In genomic region chr2:160786333-160786732, GRCm38 (mm10) we compare ENCODE assay signal across 21 mouse cellular contexts. TPM values are rescaled to one million over a fixed set of nuclear protein-coding genes. Genes with fewer than 3 reads are reported as not detected.
DNase-seq lines count a peak whose midpoint lies in the region; ATAC-seq and TF ChIP-seq lines count a peak whose summit lies in the region.
"Had no signal": no experiment of that assay in that cellular context is flagged by ENCODE, and none has a peak within 500 bp of the region (broad histone marks: within the 10 kb centered on the region; RNA-seq: fewer than 3 reads in every experiment).

No protein-coding gene starts in this region.

- 69% methylated on average over 1 of the region's 1 CpGs for WGBS in forebrain, embryonic 13.5 days
- 80% methylated on average over 1 of the region's 1 CpGs for WGBS in forebrain, embryonic 10.5 days
- 25% methylated on average over 1 of the region's 1 CpGs for WGBS in kidney, adult 2 months
- 44% methylated on average over 1 of the region's 1 CpGs for WGBS in hindbrain, postnatal 0 days

- H3K9ac ChIP-seq in forebrain, embryonic 13.5 days: no peak overlapping the region
- H3K9ac ChIP-seq in hindbrain, postnatal 0 days (replicated peaks; ENCODE audit: low read length): 0 out of 2 replicates have a peak overlapping the region, but pooled peaks have one; percentile 21
- H3K9ac ChIP-seq: heart, embryonic 12.5 days; limb, embryonic 12.5 days; liver, embryonic 14.5 days; stomach, embryonic 15.5 days had no signal

- TF ChIP-seq CTCF in kidney, adult 2 months (conservative IDR thresholded peaks at IDR 0.05; ENCODE audit: insufficient read depth, insufficient read length, low read depth, low read length): no peak
- TF ChIP-seq CTCF in hindbrain, postnatal 0 days (IDR thresholded peaks at IDR 0.05; ENCODE audit: low read depth): no peak

- peak; percentile 65; the same call in 1 of the 2 replicates for ATAC-seq in forebrain, embryonic 13.5 days
- ATAC-seq in hindbrain, postnatal 0 days: peak; percentile 93
- ATAC-seq: activated CD4-positive, CD25-positive, alpha-beta regulatory T cell, adult 4 months; lung, postnatal 0 days had no signal

- H3K27ac ChIP-seq in forebrain, embryonic 13.5 days: no peak overlapping the region
- H3K27ac ChIP-seq in forebrain, embryonic 10.5 days: no peak overlapping the region
- peak overlapping the region; percentile 41; the same call in 1 of the 2 replicates for H3K27ac ChIP-seq in kidney, adult 2 months (ENCODE audit: insufficient read depth, low read depth, low read length)
- H3K27ac ChIP-seq in hindbrain, postnatal 0 days: peak overlapping the region; percentile 89
- H3K27ac ChIP-seq: limb, embryonic 12.5 days; liver, embryonic 14.5 days; stomach, embryonic 15.5 days had no signal

- H3K27me3 ChIP-seq in forebrain, embryonic 13.5 days: no peaks in the 10 kb centered on the region
- H3K27me3 ChIP-seq in forebrain, embryonic 10.5 days (ENCODE audit: poor library complexity, severe bottlenecking): no peaks in the 10 kb centered on the region
- no peaks in the 10 kb centered on the region for H3K27me3 ChIP-seq in kidney, adult 2 months (replicated peaks; ENCODE audit: control insufficient read depth, insufficient read depth, low read length)
- no peaks in the 10 kb centered on the region for H3K27me3 ChIP-seq in hindbrain, postnatal 0 days (ENCODE audit: insufficient read depth, low read length)
- H3K27me3 ChIP-seq: heart, embryonic 12.5 days; limb, embryonic 12.5 days; stomach, embryonic 15.5 days had no signal

- no peak overlapping the region for H3K4me3 ChIP-seq in forebrain, embryonic 13.5 days
- H3K4me3 ChIP-seq in forebrain, embryonic 10.5 days: no peak overlapping the region
- H3K4me3 ChIP-seq in kidney, adult 2 months (ENCODE audit: insufficient read depth, low read depth, low read length): no peak overlapping the region
- no peak overlapping the region for H3K4me3 ChIP-seq in hindbrain, postnatal 0 days (ENCODE audit: low read length)
- H3K4me3 ChIP-seq: heart, embryonic 12.5 days; limb, embryonic 12.5 days; megakaryocyte, embryonic 14.5 days; stomach, embryonic 15.5 days had no signal

- H3K9me3 ChIP-seq in forebrain, embryonic 13.5 days (replicated peaks): no peaks in the 10 kb centered on the region
- no peaks in the 10 kb centered on the region for H3K9me3 ChIP-seq in forebrain, embryonic 10.5 days
- no peaks in the 10 kb centered on the region for H3K9me3 ChIP-seq in hindbrain, postnatal 0 days (ENCODE audit: low read length)
- H3K9me3 ChIP-seq: limb, embryonic 12.5 days; stomach, embryonic 15.5 days had no signal

- intact Hi-C loops in heart, postnatal 25 days (cut with DNase I): loop anchor here (2.0 kb wide), 1 partner anchor 16 kb away; no protein-coding TSS in a partner anchor

- H3K36me3 ChIP-seq in forebrain, embryonic 13.5 days (ENCODE audit: poor library complexity, severe bottlenecking): peaks cover 6% of the 10 kb centered on the region; the same call in 1 of the 2 replicates
- H3K36me3 ChIP-seq in forebrain, embryonic 10.5 days (replicated peaks): peaks cover under 1% of the 10 kb centered on the region; the same call in 1 of the 2 replicates
- H3K36me3 ChIP-seq in kidney, adult 2 months (ENCODE audit: control insufficient read depth, insufficient read depth, low read length): no peaks in the 10 kb centered on the region
- H3K36me3 ChIP-seq in hindbrain, postnatal 0 days (ENCODE audit: insufficient read depth, low read length): no peaks in the 10 kb centered on the region; the same call in 1 of the 2 replicates
- H3K36me3 ChIP-seq: stomach, embryonic 15.5 days had no signal

- no peak for DNase-seq in forebrain, embryonic 10.5 days (ENCODE audit: extremely low spot score, low spot score)
- no peak for DNase-seq in kidney, adult 2 months
- DNase-seq in kidney, postnatal 25 days: no peak
- DNase-seq in brain, adult 2 months (ENCODE audit: low read depth, low spot score): peak; percentile 44
- peak; percentile 73 for DNase-seq in hindbrain, postnatal 0 days (ENCODE audit: low spot score)
- no peak for DNase-seq in heart, postnatal 25 days (ENCODE audit: low spot score)
- DNase-seq in T-cell, adult 2 months (ENCODE audit: low spot score): no peak
- DNase-seq: adrenal gland, postnatal 25 days; cerebellum, postnatal 25 days; gastrocnemius, postnatal 36 days; kidney, adult 18-20 months; kidney, postnatal 36 days; thymus, postnatal 14 days had no signal

- H3K4me2 ChIP-seq in forebrain, embryonic 13.5 days: no peak overlapping the region
- H3K4me2 ChIP-seq in hindbrain, postnatal 0 days (ENCODE audit: low read depth, low read length): no peak overlapping the region
- H3K4me2 ChIP-seq: heart, embryonic 12.5 days; limb, embryonic 12.5 days; stomach, embryonic 15.5 days had no signal

- TF ChIP-seq POLR2A in kidney, adult 2 months (IDR thresholded peaks at IDR 0.05; ENCODE audit: low read depth, low read length): no peak

- H3K4me1 ChIP-seq in forebrain, embryonic 13.5 days: peaks cover 7% of the 10 kb centered on the region; the same call in 1 of the 2 replicates
- peaks cover 6% of the 10 kb centered on the region; the same call in 1 of the 2 replicates for H3K4me1 ChIP-seq in forebrain, embryonic 10.5 days
- H3K4me1 ChIP-seq in kidney, adult 2 months (ENCODE audit: control insufficient read depth, insufficient read depth, low read length): peaks cover 18% of the 10 kb centered on the region
- peaks cover 3% of the 10 kb centered on the region; the same call in 1 of the 2 replicates for H3K4me1 ChIP-seq in hindbrain, postnatal 0 days (ENCODE audit: insufficient read depth, low read length)
- H3K4me1 ChIP-seq: limb, embryonic 12.5 days; stomach, embryonic 15.5 days had no signal

RNA-seq across cellular contexts. Expression of gene Plcg1, which starts 55.2 kb away (rescaled TPM):
- 66.8 and 70.1 TPM in 2 replicates for polyA plus RNA-seq in forebrain, embryonic 13.5 days (2015; fragmentation: Nextera tagmentation; extraction: Ambion mirVana)
- 59.3 and 61.7 TPM in 2 replicates for polyA plus RNA-seq in forebrain, embryonic 10.5 days (2016; fragmentation: Nextera tagmentation; extraction: Ambion mirVana)
- polyA plus RNA-seq in kidney, adult 2 months (2012; rRNA removed): 33.1 and 38.2 TPM in 2 replicates
- total RNA-seq in hindbrain, postnatal 0 days (2014; rRNA removed): 111 and 185 TPM in 2 replicates
- polyA plus RNA-seq in hindbrain, postnatal 0 days (2015; fragmentation: Nextera tagmentation; extraction: Ambion mirVana): 39.8 and 40.5 TPM in 2 replicates
- 10 to 100 TPM; 59.7 to 63.1 TPM for total RNA-seq in heart, postnatal 25 days (2021)

Comparison
In these comparisons a context has a peak if more than half of its experiments do, and no peak if none do; other contexts are left out.
1. H3K27ac ChIP-seq: peak in kidney, adult 2 months (single experiment) and hindbrain, postnatal 0 days (single experiment); none in forebrain, embryonic 13.5 days (single experiment) and forebrain, embryonic 10.5 days (single experiment).
2. DNase-seq: peak in brain, adult 2 months (single experiment) and hindbrain, postnatal 0 days (single experiment); none in forebrain, embryonic 10.5 days (single experiment), kidney, adult 2 months (single experiment), kidney, postnatal 25 days (0 of 2), heart, postnatal 25 days (single experiment) and T-cell, adult 2 months (single experiment).